Mouse (Mus musculus) kidney, embryonic 14.5 days (tissue): Measurements from ENCODE around the gene Shank2. TPM values are rescaled to one million over a fixed set of nuclear protein-coding genes. Genes with fewer than 3 reads are reported as not detected.

ENCODE experiments used
- ATAC-seq: fragments of 200-750 bp; cut with Nextera tagmentation; 2 replicates; pipeline ENCODE4 v1.8.0; 2017; ENCODE audit warnings: moderate number of reproducible peaks, mild to moderate bottlenecking, moderate TSS enrichment, moderate library complexity; ENCODE audit not compliant: low FRiP score, low TSS enrichment
- H3K27ac ChIP-seq: fragments of 300-500 bp; sonication (generic); 2 replicates; pipeline ENCODE4 v1.5.1; 2014; ENCODE audit warnings: low read depth, mild to moderate bottlenecking, low read length, moderate library complexity, mixed read lengths
- H3K27me3 ChIP-seq: fragments of 300-500 bp; sonication (generic); 2 replicates; pipeline ENCODE4 v1.6.1; 2014; ENCODE audit warnings: mild to moderate bottlenecking, low read length; ENCODE audit not compliant: control insufficient read depth, insufficient read depth
- H3K36me3 ChIP-seq: fragments of 300-500 bp; sonication (generic); 2 replicates; pipeline ENCODE4 v1.6.1; 2014; ENCODE audit warnings: low read length, mixed read lengths; ENCODE audit not compliant: control insufficient read depth, insufficient read depth
- H3K4me1 ChIP-seq: fragments of 300-500 bp; sonication (generic); 2 replicates; pipeline ENCODE4 v1.6.1; 2014; ENCODE audit warnings: low read length, mixed read lengths; ENCODE audit not compliant: control insufficient read depth, insufficient read depth
- H3K4me2 ChIP-seq: fragments of 300-500 bp; sonication (generic); replicated peaks from 2 replicates; pipeline ENCODE4 v1.6.1; 2014; ENCODE audit warnings: low read depth, mild to moderate bottlenecking, low read length
- H3K4me3 ChIP-seq: fragments of 300-500 bp; sonication (generic); 2 replicates; pipeline ENCODE4 v1.5.1; 2014; ENCODE audit warnings: mild to moderate bottlenecking, low read length
- H3K9ac ChIP-seq: fragments of 300-500 bp; sonication (generic); 2 replicates; pipeline ENCODE4 v1.6.1; 2014; ENCODE audit warnings: low read depth, mild to moderate bottlenecking, low read length, moderate library complexity
- H3K9me3 ChIP-seq: fragments of 300-500 bp; sonication (generic); 2 replicates; pipeline ENCODE4 v1.6.1; 2016; ENCODE audit warnings: low read length; ENCODE audit not compliant: control insufficient read depth
- WGBS: fragments of 180-500 bp; shearing (Covaris S2); extraction: QIAGEN DNeasy Blood & Tissue Kit; methylation state at CpG from one replicate; pipeline ENCODE4 v1.1.7; 2014; 5-methylcytosine and 5-hydroxymethylcytosine counted together
- polyA plus RNA-seq: library from polyadenylated mRNA; unstranded; fragments of >200 nt; fragmentation: Nextera tagmentation; extraction: Ambion mirVana; gene quantifications from 2 replicates; pipeline ENCODE4 v1.2.1, GENCODE M21; 2014

Shank2 gene
- polyA plus RNA-seq, result 2.6 and 3.3 TPM in 2 replicates

GRCm38 (mm10) chr7:144001628-144002027 is at the start of gene Shank2:
Gene Shank2 (plus strand): TSS chr7:144001928.
- 84% methylated on average over 3 of the region's 3 CpGs for WGBS
- Histone ChIP-seq H3K9me3 (peaks cover 5% of the 10 kb centered on the region; the same call in 1 of the 2 replicates), H3K27me3 (no peaks in the 10 kb centered on the region), H3K27ac (no peak within 1 kb of the TSS), H3K9ac (no peak within 1 kb of the TSS), H3K36me3 (no peaks in the 10 kb centered on the region), H3K4me2 (no peak within 1 kb of the TSS), H3K4me3 (no peak within 1 kb of the TSS), H3K4me1 (no peaks in the 10 kb centered on the region)
- ATAC-seq, result no peak

GRCm38 (mm10) chr7:143952130-143952529 is 49.6 kb upstream of the Shank2 start:
- ATAC-seq, result no peak
- H3K4me2 ChIP-seq, result no peak overlapping the region
- H3K4me3 ChIP-seq, result no peak overlapping the region
- H3K36me3 ChIP-seq, result no peaks in the 10 kb centered on the region
- no peak overlapping the region for H3K9ac ChIP-seq
- no peak overlapping the region for H3K27ac ChIP-seq
- H3K27me3 ChIP-seq, result no peaks in the 10 kb centered on the region
- no peaks in the 10 kb centered on the region for H3K4me1 ChIP-seq
- WGBS, result 93% methylated on average over 3 of the region's 3 CpGs
- H3K9me3 ChIP-seq, result no peaks in the 10 kb centered on the region

- H3K4me3 ChIP-seq, result no peak overlapping the region
- 0 out of 2 replicates have a peak overlapping the region, but pooled peaks have one; percentile 19 for H3K27ac ChIP-seq
- H3K9me3 ChIP-seq, result no peaks in the 10 kb centered on the region
- H3K36me3 ChIP-seq, result no peaks in the 10 kb centered on the region
- ATAC-seq, result peak; percentile 65
- WGBS, result 83% methylated on average over 6 of the region's 6 CpGs
- no peak overlapping the region for H3K9ac ChIP-seq
- H3K4me2 ChIP-seq, result no peak overlapping the region
- no peaks in the 10 kb centered on the region for H3K27me3 ChIP-seq
- no peaks in the 10 kb centered on the region for H3K4me1 ChIP-seq
Measured at GRCm38 (mm10) chr7:143956575-143957295, 45.0 kb upstream of the Shank2 start.

- Histone ChIP-seq H3K4me3 (no peak overlapping the region), H3K9me3 (no peaks in the 10 kb centered on the region), H3K4me2 (no peak overlapping the region), H3K27me3 (no peaks in the 10 kb centered on the region), H3K9ac (no peak overlapping the region), H3K27ac (no peak overlapping the region), H3K36me3 (no peaks in the 10 kb centered on the region), H3K4me1 (no peaks in the 10 kb centered on the region)
- no peak for ATAC-seq
- WGBS, result 71% methylated on average over 11 of the region's 11 CpGs
Measured at GRCm38 (mm10) chr7:143958030-143958565, 43.6 kb upstream of the Shank2 start.

GRCm38 (mm10) chr7:143963813-143964212 is 37.9 kb upstream of the Shank2 start:
- no peaks in the 10 kb centered on the region for H3K4me1 ChIP-seq
- no peak for ATAC-seq
- no peaks in the 10 kb centered on the region for H3K9me3 ChIP-seq
- no peaks in the 10 kb centered on the region for H3K27me3 ChIP-seq
- no peaks in the 10 kb centered on the region for H3K36me3 ChIP-seq
- 81% methylated on average over 5 of the region's 5 CpGs for WGBS
- H3K27ac ChIP-seq, result no peak overlapping the region
- H3K4me3 ChIP-seq, result no peak overlapping the region
- H3K4me2 ChIP-seq, result no peak overlapping the region
- no peak overlapping the region for H3K9ac ChIP-seq

GRCm38 (mm10) chr7:143966621-143967020 is 35.1 kb upstream of the Shank2 start:
- H3K27me3 ChIP-seq, result no peaks in the 10 kb centered on the region
- H3K9ac ChIP-seq, result no peak overlapping the region
- H3K36me3 ChIP-seq, result no peaks in the 10 kb centered on the region
- H3K4me2 ChIP-seq, result no peak overlapping the region
- 83% methylated on average over 7 of the region's 7 CpGs for WGBS
- ATAC-seq, result no peak
- H3K27ac ChIP-seq, result no peak overlapping the region
- no peaks in the 10 kb centered on the region for H3K4me1 ChIP-seq
- H3K4me3 ChIP-seq, result no peak overlapping the region
- no peaks in the 10 kb centered on the region for H3K9me3 ChIP-seq

- no peaks in the 10 kb centered on the region for H3K36me3 ChIP-seq
- peaks cover 50% of the 10 kb centered on the region for H3K27me3 ChIP-seq
- H3K9me3 ChIP-seq, result no peaks in the 10 kb centered on the region
- WGBS, result 12% methylated on average over 5 of the region's 5 CpGs
- H3K27ac ChIP-seq, result peak overlapping the region; percentile 71
- H3K4me1 ChIP-seq, result peaks cover 9% of the 10 kb centered on the region; the same call in 1 of the 2 replicates
- H3K9ac ChIP-seq, result peak overlapping the region; percentile 51; the same call in 1 of the 2 replicates
- peak overlapping the region; percentile 51 for H3K4me3 ChIP-seq
- H3K4me2 ChIP-seq, result peak overlapping the region; percentile 93
- peak; percentile 47; the same call in 1 of the 2 replicates for ATAC-seq
Measured at GRCm38 (mm10) chr7:143977491-143977830, 24.3 kb upstream of the Shank2 start.

- peak overlapping the region; percentile 93 for H3K4me2 ChIP-seq
- H3K36me3 ChIP-seq, result no peaks in the 10 kb centered on the region
- peak overlapping the region; percentile 51 for H3K9ac ChIP-seq
- H3K4me1 ChIP-seq, result peaks cover 9% of the 10 kb centered on the region; the same call in 1 of the 2 replicates
- peak; percentile 71 for ATAC-seq
- H3K9me3 ChIP-seq, result no peaks in the 10 kb centered on the region
- H3K27me3 ChIP-seq, result peaks cover 50% of the 10 kb centered on the region
- 1% methylated on average over 57 of the region's 67 CpGs for WGBS
- peak overlapping the region; percentile 51 for H3K4me3 ChIP-seq
- peak overlapping the region; percentile 71 for H3K27ac ChIP-seq
Measured at GRCm38 (mm10) chr7:143977831-143978682, 23.7 kb upstream of the Shank2 start.
